Mouse (Mus musculus): ENCODE data around the gene Stra6l.

Stra6l gene

DNA sequence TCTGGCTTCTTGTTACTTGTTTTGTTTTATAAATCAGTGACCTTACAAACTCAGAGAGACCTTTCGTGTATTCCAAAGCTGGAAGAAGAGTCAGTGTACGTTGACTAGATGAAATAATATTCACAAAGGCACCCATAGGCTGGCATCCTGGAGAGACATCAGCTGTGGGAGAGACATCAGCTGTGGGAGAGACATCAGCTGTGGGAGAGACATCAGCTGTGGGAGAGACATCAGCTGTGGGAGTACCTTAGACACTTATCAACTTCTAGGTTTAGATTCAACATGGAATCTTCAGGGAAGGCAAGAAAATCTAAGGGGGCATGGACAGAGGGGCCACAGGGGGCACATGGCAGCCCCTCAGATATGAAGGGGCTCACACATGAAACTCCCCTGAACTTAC, 2.2 kb upstream of the Stra6l start:
- no peak for DNase-seq

GRCm38 (mm10) chr4:45848825-45849156, 327 bp downstream of the Stra6l start:
- DNase-seq: no peak

GRCm38 (mm10) chr4:45849419-45849818, 955 bp downstream of the Stra6l start:
- DNase-seq: no peak

DNA sequence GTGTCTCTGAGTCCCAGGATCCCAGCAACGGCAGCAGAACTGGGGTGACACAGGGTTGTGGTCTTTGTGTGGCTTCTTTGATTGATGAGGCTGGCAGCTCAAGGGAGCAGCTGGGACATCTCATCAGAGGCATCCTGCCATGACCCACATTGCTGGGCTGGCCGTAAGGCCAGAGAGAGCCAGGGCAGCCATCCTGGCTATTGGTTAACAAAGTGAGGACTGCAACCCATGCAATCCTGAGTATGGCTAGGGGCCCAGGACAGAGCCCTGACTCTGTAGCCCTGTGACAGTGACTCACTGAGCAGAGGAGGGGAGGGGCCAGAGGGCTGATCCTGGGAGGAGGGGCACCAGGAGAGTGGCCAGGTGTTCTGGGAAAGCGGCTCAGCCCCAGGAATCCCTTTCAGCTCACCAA, 3.2 kb downstream of the Stra6l start:
- no peak for DNase-seq

DNA sequence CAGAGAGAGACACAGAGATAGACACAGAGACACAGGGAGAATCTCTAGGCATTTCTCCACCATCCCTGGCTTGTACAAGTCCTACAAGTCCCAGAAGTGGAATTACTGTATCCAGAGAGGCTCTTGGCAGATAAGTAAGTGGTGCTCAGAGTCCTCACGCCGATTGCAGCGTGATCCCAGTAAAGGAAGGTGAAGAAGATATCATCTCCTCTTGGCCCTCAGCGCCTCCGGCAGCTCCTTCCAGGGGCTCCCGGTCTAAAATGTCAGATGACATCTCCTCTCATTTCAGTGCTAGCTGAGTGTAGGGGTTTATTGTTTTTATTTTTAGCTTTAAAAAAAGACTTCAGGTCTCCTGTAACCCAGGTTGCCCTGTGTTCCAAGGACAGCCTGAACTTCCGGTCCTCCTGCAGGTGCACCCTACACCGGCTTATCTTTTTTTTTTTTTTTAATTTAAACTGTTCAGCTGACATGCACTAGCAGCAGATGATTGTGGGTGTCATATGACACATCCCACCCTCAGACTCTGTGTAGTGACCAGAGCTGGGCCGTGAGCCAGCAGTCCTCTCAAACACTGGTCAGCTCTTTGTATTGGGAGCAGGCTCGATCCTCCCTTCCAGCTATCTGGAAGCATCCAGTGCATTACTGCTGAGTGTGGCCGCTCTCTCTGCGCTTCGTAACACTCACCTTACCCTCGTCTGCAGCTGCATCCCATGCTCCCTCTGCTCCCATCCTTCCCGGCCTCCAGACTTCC, 5.2 kb downstream of the Stra6l start:
- DNase-seq: no peak

- peak; percentile 61 for DNase-seq
Observed at GRCm38 (mm10) chr4:45855803-45856424, 7.5 kb downstream of the Stra6l start.

DNA sequence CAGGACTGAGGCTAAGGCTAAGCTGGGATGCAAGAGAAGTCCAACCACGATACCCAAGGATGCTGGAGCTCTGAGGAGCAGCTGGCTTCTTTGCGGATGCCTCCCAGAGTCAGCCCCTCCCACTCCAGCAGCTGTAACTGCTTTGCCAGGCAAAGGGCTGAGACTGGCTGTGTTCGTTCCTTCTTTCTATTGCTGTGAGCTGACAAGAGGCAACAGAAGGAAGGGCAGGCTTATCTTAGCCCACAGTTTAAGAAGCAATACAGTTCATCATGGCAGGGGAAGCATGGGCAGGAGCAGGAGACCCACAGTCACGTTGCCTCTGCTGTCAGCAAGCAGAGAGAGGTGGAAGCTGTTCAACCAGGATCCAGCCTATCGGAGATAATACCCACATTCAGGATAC, 12.7 kb downstream of the Stra6l start:
- no peak for DNase-seq

GRCm38 (mm10) chr4:45867416-45867815, 19.0 kb downstream of the Stra6l start:
- DNase-seq: no peak

GRCm38 (mm10) chr4:45869021-45869815, 20.8 kb downstream of the Stra6l start:
- no peak for DNase-seq

GRCm38 (mm10) chr4:45872147-45872546, 23.7 kb downstream of the Stra6l start:
- no peak for DNase-seq

- peak; percentile 39 for DNase-seq
Observed at GRCm38 (mm10) chr4:45878929-45879328, 30.5 kb downstream of the Stra6l start.

DNA sequence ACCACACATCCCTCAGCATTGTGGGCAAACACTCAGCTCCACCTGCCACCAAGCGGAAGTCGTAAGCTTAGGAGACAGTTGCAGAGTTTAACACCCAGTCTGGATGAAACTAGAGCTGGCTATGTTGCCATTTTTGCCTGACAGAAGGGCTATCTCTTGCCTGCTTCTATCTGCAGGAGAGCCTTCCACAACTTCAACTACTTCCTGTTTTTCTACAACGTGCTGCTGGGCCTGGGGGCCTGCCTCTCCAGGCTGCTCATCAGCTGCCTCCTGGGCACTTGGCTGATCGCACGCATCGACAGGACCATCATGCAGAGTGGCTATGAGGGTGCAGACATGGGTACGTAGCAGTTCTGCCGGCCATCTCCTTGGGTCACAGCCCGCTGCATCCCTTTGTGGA, 34.1 kb downstream of the Stra6l start:
- DNase-seq: no peak

DNA sequence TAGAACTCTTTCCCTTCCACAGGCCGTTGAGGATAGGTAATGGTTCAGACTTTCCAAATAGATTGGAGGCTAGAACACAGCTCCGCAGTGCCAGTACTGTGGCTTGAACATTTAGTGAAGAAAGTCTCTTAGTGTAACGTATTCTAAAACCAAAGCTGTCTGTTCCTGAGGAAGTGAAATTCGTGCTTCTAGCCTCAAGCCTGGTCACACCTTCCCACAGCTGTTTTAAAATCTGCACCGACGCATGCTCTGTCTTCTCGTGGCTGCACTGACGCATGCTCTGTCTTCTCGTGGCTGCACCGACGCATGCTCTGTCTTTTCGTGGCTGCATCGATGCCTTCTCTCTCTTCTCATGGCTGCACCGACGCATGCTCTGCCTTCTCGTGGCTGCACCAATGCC, 34.8 kb downstream of the Stra6l start:
- DNase-seq: no peak

DNA sequence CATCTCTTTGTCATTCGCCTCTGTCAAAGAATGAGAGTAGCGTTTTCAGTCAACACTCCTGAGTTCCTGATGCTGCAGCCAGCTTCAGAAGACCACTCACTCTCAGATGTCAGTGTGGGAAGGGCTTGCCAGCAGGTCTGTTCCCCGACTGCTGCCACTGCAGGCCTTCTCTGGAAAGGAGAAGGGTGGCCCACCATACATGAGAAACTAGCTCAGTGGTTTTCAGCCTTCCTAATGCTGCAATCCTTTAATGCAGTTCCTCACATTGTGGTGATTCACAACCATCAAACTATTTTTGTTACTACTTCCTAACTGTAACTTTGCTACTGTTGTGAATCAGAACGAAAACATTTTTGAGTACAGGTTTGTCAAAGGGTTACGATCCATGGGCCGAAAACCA, 41.0 kb downstream of the Stra6l start:
- no peak for DNase-seq

DNA sequence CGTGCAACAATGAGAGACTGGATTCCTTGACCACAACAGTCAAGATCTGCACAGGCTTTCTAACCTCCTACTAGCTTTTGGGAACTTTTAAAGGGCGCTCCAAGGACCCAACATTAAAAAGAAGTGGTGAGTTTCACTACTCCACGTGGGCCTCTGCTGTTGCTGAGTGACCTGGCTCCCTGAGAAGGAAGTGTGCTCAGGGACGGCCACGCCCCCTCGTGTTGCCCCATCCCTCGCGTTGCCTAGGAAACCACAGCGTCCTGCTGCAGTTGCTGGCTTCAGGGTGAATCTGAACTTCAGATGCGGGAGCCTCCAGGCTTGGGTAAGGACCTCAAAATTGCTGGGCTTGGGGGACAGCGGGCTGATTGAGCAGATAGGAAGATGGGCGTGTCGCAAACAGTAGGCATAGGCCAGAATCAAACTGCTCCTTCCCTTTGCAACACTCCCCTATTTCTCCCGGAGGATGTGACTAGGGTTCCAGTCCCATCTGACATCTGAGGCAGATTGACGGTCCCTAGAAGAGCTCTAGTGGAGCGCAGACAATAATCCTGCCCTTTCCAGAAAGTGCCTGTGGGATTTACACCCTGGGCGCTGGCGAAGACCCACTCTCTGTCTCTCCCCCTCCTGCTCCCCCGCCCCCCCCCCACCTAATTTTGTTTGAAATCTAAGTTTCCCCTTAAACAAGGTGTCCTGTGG, 41.8 kb downstream of the Stra6l start, which contains the start of gene Ccdc180:
Gene Ccdc180 (plus strand): TSS at position 238 of the 696 bp plus-strand sequence.
- peak; percentile 71 for DNase-seq

- DNase-seq: no peak
Observed at GRCm38 (mm10) chr4:45896425-45897081, 48.1 kb downstream of the Stra6l start.

GRCm38 (mm10) chr4:45898413-45898812, 49.9 kb downstream of the Stra6l start:
- DNase-seq: no peak

GRCm38 (mm10) chr4:45909256-45909655, 60.8 kb downstream of the Stra6l start:
- DNase-seq: no peak

- no peak for DNase-seq
Observed at GRCm38 (mm10) chr4:45909924-45910323, 61.5 kb downstream of the Stra6l start.

DNA sequence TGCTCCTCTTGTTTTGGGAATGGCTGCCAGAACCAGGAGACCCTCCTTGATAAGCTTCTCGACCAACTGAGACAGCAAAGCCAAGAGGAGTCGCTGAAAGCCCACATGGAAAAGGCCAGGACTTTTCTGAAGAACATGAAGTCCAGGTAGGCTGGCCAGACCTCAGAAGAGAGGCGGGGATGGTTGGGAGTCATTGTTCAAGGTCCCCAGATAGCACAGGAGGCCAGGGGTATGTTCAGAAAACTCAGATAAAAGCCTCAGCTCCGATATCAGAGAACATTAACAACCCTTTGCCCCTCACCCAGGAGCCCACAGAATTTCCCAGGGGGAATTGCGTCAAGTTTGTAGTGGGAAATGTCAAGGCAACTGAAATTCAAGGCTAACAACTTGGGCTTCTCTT, 62.8 kb downstream of the Stra6l start:
- no peak for DNase-seq

- DNase-seq: no peak
Observed at GRCm38 (mm10) chr4:45911876-45912275, 63.4 kb downstream of the Stra6l start.

- no peak for DNase-seq
Observed at GRCm38 (mm10) chr4:45917091-45917490, 68.6 kb downstream of the Stra6l start.

Data from thymus, postnatal 14 days (tissue).